Mouse (Mus musculus): ENCODE results near the gene Sfi1.

DNA sequence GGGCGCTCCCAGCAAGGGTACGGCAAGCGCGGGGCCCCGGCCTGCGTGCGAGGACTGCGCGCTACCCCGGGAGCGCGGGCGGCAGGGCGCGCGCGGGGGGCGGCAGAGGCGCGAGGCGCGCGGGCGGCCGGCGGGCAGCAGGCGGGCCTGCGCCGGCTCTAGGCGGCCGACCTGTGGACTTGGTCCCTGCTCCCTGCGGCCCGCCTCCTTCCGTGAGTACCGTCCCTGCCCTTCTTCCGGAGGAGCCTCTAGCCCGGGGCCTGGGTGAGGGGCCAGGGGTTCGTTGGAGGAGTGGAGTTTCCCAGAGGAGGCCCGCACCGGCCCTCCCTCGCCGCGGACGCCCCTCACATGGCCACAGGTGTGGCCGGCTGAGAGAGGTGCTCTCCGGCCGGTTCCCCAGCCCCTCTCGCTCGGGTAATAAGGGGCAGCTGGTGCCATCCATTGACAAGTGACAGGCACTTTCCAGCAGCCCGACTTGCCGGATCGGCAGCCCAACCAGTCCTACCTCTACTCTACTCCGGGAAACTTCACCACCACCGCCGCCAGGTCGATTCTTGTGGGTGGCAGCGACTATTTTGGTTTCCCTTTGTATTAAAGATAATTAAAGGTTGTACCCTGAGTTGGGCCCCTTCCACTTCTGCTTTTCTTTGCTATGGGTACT lies 9.6 kb upstream of the Sfi1 start:
- TF ChIP-seq POLR2A (IDR thresholded peaks at IDR 0.05; ENCODE audit: borderline replicate concordance, extremely low read depth, insufficient read depth, insufficient read length, poor library complexity, severe bottlenecking) (no peak), CTCF (IDR thresholded peaks at IDR 0.05; ENCODE audit: borderline replicate concordance, extremely low read depth, insufficient read depth, insufficient read length) (no peak)

Data from brain, embryonic 14.5 days (tissue).